Mouse (Mus musculus): Measurements from ENCODE around the gene Xirp2. TPM values are rescaled to one million over a fixed set of nuclear protein-coding genes. Genes with fewer than 3 reads are reported as not detected.

Xirp2 gene
- polyA plus RNA-seq, 1 experiment, result not detected

DNA sequence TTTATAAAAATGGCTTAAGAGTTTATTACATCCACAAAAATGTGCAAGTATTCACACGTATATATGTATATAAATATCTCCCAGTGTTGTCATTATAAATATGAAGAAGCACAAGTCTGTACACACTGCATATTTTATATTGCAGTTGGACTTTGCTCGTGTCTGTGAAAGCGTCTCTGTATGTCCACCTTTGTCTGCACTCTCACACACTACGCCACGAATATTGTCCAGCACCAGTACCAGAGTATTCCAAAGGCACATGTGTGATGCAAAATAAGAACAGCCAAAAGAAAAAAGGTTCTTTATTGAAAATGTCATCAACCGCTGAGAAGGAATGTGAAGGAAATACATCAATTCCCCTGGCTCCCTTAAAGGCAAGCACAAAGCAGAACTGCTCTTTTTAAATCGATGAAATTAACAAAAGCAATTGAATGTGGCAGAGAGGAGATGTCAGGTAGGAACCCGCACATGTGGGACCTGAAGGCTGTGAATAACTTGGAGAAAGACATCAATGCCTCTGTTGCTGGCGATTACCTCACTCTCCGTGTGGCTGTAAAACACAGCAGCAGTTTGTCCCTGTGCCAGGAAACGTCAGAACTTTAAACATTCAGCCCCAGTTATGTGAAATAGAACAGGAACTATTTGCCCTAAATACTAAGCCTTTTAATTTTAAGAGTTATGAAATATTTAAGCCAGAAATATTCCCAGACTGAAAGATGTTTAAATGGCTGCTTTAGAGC is 96.3 kb downstream of the Xirp2 start:
- DNase-seq (ENCODE audit: low read depth in 1 of 2, low spot score in 2 of 2), result no peak
- Histone ChIP-seq H3K27me3 (ENCODE audit: control insufficient read depth, insufficient read depth, low read length) (no peaks in the 10 kb centered on the region), H3K4me3 (ENCODE audit: extremely low read depth, insufficient read depth, insufficient read length) (no peak overlapping the region), H3K4me1 (ENCODE audit: control insufficient read depth, insufficient read depth, insufficient read length) (no peaks in the 10 kb centered on the region), H3K36me3 (ENCODE audit: control insufficient read depth, insufficient read depth, low read length) (no peaks in the 10 kb centered on the region), H3K27ac (ENCODE audit: insufficient read depth, low read length) (no peak overlapping the region)
- TF ChIP-seq POLR2A (IDR thresholded peaks at IDR 0.05; ENCODE audit: low read depth, low read length), result no peak
- TF ChIP-seq CTCF (IDR thresholded peaks at IDR 0.05; ENCODE audit: extremely low read depth, insufficient read depth, insufficient read length, insufficient replicate concordance), result no peak
- WGBS, result 75% methylated on average over 11 of the region's 11 CpGs

DNA sequence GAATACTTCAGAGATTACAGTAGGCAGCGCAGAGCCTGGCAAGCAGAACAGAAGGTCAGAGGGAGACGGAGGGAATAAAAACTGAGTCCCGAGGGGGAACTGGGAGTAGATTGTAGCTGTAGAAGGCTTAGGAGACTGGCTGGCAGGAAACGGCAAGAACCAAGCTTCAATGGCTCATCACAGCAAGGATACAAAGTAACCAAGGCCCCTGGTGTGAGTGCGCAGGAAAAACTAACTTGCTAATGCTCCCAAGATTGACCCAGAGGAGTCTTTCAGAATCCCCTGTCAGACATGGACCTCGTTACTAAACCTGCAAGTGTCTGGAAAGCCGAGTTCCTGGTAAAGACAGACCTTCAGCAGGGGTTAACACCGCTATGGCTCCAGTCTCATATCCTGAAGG is 98.6 kb downstream of the Xirp2 start:
- no peak overlapping the region for H3K27ac ChIP-seq (ENCODE audit: insufficient read depth, low read length)
- TF ChIP-seq CTCF (IDR thresholded peaks at IDR 0.05; ENCODE audit: extremely low read depth, insufficient read depth, insufficient read length, insufficient replicate concordance), result no peak
- TF ChIP-seq POLR2A (IDR thresholded peaks at IDR 0.05; ENCODE audit: low read depth, low read length), result no peak
- no peak for DNase-seq (ENCODE audit: low read depth in 1 of 2, low spot score in 2 of 2)
- no peaks in the 10 kb centered on the region for H3K4me1 ChIP-seq (ENCODE audit: control insufficient read depth, insufficient read depth, insufficient read length)
- H3K36me3 ChIP-seq (ENCODE audit: control insufficient read depth, insufficient read depth, low read length), result no peaks in the 10 kb centered on the region
- H3K27me3 ChIP-seq (ENCODE audit: control insufficient read depth, insufficient read depth, low read length), result no peaks in the 10 kb centered on the region
- no peak overlapping the region for H3K4me3 ChIP-seq (ENCODE audit: extremely low read depth, insufficient read depth, insufficient read length)
- WGBS, result 77% methylated on average over 8 of the region's 8 CpGs

DNA sequence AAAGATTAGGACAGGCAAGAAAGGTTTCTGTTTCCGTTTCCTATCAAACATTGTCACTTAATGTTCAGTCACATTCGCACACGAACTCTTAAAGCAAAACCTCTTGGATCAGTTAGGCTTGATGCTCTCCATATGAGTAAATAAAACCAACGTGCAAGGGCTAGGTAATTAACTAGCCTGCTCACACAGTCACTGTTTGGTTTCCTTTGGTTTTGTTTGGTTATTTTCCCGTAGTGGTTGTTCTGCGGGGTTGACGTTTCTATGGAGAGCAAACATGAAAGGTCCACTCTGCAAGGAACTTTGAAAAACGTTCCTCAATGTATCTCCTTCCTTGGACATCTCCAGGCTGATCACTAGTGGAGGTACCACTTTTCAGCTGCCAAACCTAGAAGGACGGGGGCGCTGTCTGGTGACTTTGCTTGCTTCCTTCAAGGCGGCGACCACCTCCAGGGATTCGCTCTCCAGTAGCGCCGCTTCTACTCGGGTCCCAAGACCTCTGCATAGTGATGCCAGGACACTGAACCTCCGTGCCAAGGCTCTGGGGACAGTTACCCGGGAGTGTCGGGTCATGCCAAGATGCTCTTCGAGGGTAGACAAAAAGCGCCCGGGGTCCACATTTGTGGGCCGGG is 119.2 kb downstream of the Xirp2 start:
- no peak overlapping the region; the same call in 1 of the 2 replicates for H3K4me3 ChIP-seq (ENCODE audit: extremely low read depth, insufficient read depth, insufficient read length)
- H3K27me3 ChIP-seq (ENCODE audit: control insufficient read depth, insufficient read depth, low read length), result peaks cover 8% of the 10 kb centered on the region
- peak overlapping the region; percentile 29; the same call in 1 of the 2 replicates for H3K27ac ChIP-seq (ENCODE audit: insufficient read depth, low read length)
- WGBS, result 5% methylated on average over 23 of the region's 23 CpGs
- TF ChIP-seq POLR2A (IDR thresholded peaks at IDR 0.05; ENCODE audit: low read depth, low read length) (no peak), CTCF (IDR thresholded peaks at IDR 0.05; ENCODE audit: extremely low read depth, insufficient read depth, insufficient read length, insufficient replicate concordance) (no peak)
- no peaks in the 10 kb centered on the region for H3K4me1 ChIP-seq (ENCODE audit: control insufficient read depth, insufficient read depth, insufficient read length)
- H3K36me3 ChIP-seq (ENCODE audit: control insufficient read depth, insufficient read depth, low read length), result no peaks in the 10 kb centered on the region
- no peak for DNase-seq (ENCODE audit: low read depth in 1 of 2, low spot score in 2 of 2)

DNA sequence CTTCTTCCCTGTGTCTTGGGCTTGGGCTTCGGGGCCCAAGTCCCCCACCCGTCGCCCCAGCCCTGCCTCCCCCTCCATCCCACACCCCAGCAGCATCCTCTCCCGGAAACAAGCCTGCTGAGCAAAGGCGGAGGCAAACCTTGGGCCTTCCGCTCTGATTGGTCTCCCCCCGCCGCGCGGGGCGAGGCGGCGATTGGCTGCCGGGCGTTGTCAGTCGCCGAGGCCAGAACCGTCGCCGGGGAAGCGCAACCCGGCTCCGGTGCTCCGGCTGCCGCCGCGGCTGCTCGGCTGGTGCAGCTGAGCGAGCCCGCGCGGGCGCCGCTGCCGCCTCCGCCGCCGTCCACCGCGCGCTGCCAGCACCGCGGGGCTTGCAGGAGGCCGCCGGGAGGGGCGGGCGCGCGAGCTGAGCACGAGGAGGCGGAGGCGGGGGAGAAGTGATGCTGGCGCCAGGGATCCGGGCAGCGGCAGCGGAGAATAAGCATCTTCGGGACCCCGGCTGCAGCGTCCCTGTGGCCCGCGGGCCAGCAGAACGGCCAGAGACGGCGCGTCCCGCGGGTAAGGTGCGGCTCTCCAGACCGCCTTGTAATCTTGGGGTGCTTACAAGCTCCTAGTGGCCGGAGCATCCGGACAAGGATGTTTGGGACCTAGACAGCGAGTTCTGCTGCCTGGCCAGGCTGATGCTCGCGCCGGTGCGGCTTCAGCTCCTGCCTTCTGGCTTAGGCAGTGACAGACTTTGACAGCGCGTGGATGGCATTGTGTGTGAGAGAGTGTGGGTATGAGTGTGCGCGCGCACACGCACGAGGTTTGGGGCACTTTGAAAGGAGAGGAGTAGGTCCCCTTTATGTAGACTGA is 119.9 kb downstream of the Xirp2 start, which contains the start of gene B3galt1:
Gene B3galt1 (plus strand): TSS at position 392 of the 852 bp plus-strand sequence.
- TF ChIP-seq POLR2A (IDR thresholded peaks at IDR 0.05; ENCODE audit: low read depth, low read length) (no peak), CTCF (IDR thresholded peaks at IDR 0.05; ENCODE audit: extremely low read depth, insufficient read depth, insufficient read length, insufficient replicate concordance) (no peak)
- Histone ChIP-seq H3K27me3 (ENCODE audit: control insufficient read depth, insufficient read depth, low read length) (peaks cover 8% of the 10 kb centered on the region), H3K4me3 (ENCODE audit: extremely low read depth, insufficient read depth, insufficient read length) (peak within 1 kb of the TSS; percentile 38), H3K27ac (ENCODE audit: insufficient read depth, low read length) (peak within 1 kb of the TSS; percentile 47; the same call in 1 of the 2 replicates), H3K4me1 (ENCODE audit: control insufficient read depth, insufficient read depth, insufficient read length) (no peaks in the 10 kb centered on the region), H3K36me3 (ENCODE audit: control insufficient read depth, insufficient read depth, low read length) (no peaks in the 10 kb centered on the region)
- 3% methylated on average over 81 of the region's 83 CpGs for whole genome bisulfite sequencing
- DNase-seq (ENCODE audit: low read depth in 1 of 2, low spot score in 2 of 2), result no peak

DNA sequence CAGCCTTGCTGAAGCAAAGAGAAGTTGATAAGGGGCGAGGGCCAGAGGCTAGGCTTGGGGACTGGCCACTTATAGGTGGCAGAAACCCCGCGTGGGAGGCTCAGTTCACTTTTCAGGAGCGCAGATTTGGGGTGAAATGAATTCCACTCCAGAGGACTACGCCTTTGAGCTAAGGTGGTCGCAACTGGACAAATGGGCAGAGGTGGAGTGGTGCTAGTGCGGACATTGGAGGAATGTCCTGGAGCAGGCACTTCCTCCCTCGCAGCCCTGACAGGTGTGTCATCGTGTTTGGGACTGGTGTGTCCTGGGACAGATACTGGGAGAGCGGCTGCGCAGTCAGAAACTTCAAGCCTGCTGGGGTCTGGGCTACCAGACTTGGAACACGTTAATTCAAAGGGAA is 120.8 kb downstream of the Xirp2 start:
- no peaks in the 10 kb centered on the region for H3K36me3 ChIP-seq (ENCODE audit: control insufficient read depth, insufficient read depth, low read length)
- TF ChIP-seq CTCF (IDR thresholded peaks at IDR 0.05; ENCODE audit: extremely low read depth, insufficient read depth, insufficient read length, insufficient replicate concordance) (no peak), POLR2A (IDR thresholded peaks at IDR 0.05; ENCODE audit: low read depth, low read length) (no peak)
- no peak for DNase-seq (ENCODE audit: low read depth in 1 of 2, low spot score in 2 of 2)
- peaks cover 8% of the 10 kb centered on the region for H3K27me3 ChIP-seq (ENCODE audit: control insufficient read depth, insufficient read depth, low read length)
- no peaks in the 10 kb centered on the region for H3K4me1 ChIP-seq (ENCODE audit: control insufficient read depth, insufficient read depth, insufficient read length)
- WGBS, result 8% methylated on average over 12 of the region's 12 CpGs
- H3K27ac ChIP-seq (ENCODE audit: insufficient read depth, low read length), result no peak overlapping the region
- H3K4me3 ChIP-seq (ENCODE audit: extremely low read depth, insufficient read depth, insufficient read length), result peak overlapping the region; percentile 38; the same call in 1 of the 2 replicates

DNA sequence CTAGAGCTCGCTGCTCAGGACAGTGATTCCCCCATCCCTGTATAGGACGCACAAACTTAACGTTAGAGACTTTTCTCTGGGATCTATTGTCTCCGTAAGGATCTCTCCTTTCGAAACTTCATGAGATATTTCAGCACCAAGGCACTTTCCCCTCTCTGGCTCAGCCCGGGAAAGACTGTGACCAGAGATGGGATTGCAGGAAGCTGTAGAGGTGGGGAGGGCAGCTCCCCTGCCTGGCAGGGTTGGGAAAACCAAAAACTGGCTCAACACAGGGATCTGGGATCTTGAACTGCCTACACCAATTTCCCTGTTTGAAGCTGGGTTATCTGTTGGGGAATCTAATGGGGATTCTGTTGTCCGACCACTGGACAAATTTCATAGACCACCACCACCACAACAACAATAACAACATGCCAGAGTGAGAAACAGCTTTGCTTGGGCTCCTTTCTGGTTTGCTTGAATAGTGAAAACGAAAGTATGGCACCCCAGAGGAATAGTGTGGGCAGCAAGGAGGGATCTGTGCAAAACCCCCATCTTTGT is 121.4 kb downstream of the Xirp2 start:
- Histone ChIP-seq H3K4me3 (ENCODE audit: extremely low read depth, insufficient read depth, insufficient read length) (no peak overlapping the region), H3K27me3 (ENCODE audit: control insufficient read depth, insufficient read depth, low read length) (peaks cover 8% of the 10 kb centered on the region), H3K36me3 (ENCODE audit: control insufficient read depth, insufficient read depth, low read length) (no peaks in the 10 kb centered on the region), H3K27ac (ENCODE audit: insufficient read depth, low read length) (no peak overlapping the region), H3K4me1 (ENCODE audit: control insufficient read depth, insufficient read depth, insufficient read length) (no peaks in the 10 kb centered on the region)
- WGBS, result 16% methylated on average over 8 of the region's 8 CpGs
- TF ChIP-seq CTCF (IDR thresholded peaks at IDR 0.05; ENCODE audit: extremely low read depth, insufficient read depth, insufficient read length, insufficient replicate concordance), result no peak
- no peak for TF ChIP-seq POLR2A (IDR thresholded peaks at IDR 0.05; ENCODE audit: low read depth, low read length)
- no peak for DNase-seq (ENCODE audit: low read depth in 1 of 2, low spot score in 2 of 2)

Other genes with a start within 250 kb of the Xirp2 start
- not detected in 2 replicates for gene Gm21830, start 32.3 kb upstream of the Xirp2 start, polyA plus RNA-seq (2012; rRNA removed)
- not detected in 2 replicates for gene Gm26727, start 12.8 kb upstream of the Xirp2 start, polyA plus RNA-seq (2012; rRNA removed)
- 0.16 and 0.36 TPM in 2 replicates for gene B3galt1, start 119.9 kb downstream of the Xirp2 start, polyA plus RNA-seq (2012; rRNA removed)